Mouse (Mus musculus): ENCODE data around the gene Xrn1. TPM values are rescaled to one million over a fixed set of nuclear protein-coding genes. Genes with fewer than 3 reads are reported as not detected.
A peak's percentile ranks its signal among the peaks of the same experiment; 100 is the strongest.

Gene Xrn1
- total and polyA plus RNA-seq, 3 experiments: 8.1 to 11.9 (median 9.3) TPM

GRCm38 (mm10) chr9:96035371-96036086 is 81.0 kb downstream of the Xrn1 start:
- Histone ChIP-seq H3K4me2 (ENCODE audit: insufficient read depth, low read depth, poor library complexity, severe bottlenecking) (no peak overlapping the region), H3K27ac (ENCODE audit: insufficient read depth, low read depth) (no peak overlapping the region), H3K36me3 (replicated peaks in 1 of 2; ENCODE audit: control insufficient read depth in 1 of 2, insufficient read depth in 1 of 2, low read length in 1 of 2) (peaks cover 24 to 61% of the 10 kb centered on the region in 2 experiments), H3K9ac (ENCODE audit: insufficient read depth, low read depth) (no peak overlapping the region), H3K79me2 (replicated peaks; ENCODE audit: control insufficient read depth, extremely low read depth, insufficient read depth, poor library complexity, severe bottlenecking) (no peaks in the 10 kb centered on the region), H3K4me1 (ENCODE audit: control insufficient read depth in 1 of 2, insufficient read depth in 2 of 2) (peaks cover 2 to 12% of the 10 kb centered on the region in 2 experiments; a peak in 3 of 4 replicates), H3K27me3 (replicated peaks) (no peaks in the 10 kb centered on the region), H3K4me3 (replicated peaks in 1 of 3; ENCODE audit: low read depth in 2 of 3, low read length in 2 of 3, poor library complexity in 1 of 3) (no peak overlapping the region), H3K9me3 (replicated peaks; ENCODE audit: low read length) (no peaks in the 10 kb centered on the region)
- in situ Hi-C loops (cut with MboI; ENCODE audit: low pct_ligation_motif_present, low pct_unique_long_range_greater_than_20kb, low sequenced_read_pairs): no loop called here
- no peak for TF ChIP-seq ZNF384 (IDR thresholded peaks at IDR 0.05; ENCODE audit: low read depth, low read length)
- no peak for TF ChIP-seq NELFE (IDR thresholded peaks at IDR 0.05; ENCODE audit: low read depth, low read length)
- TF ChIP-seq KAT2A (IDR thresholded peaks at IDR 0.05; ENCODE audit: insufficient replicate concordance, low read length): no peak
- TF ChIP-seq USF2 (conservative IDR thresholded peaks at IDR 0.05; ENCODE audit: low read depth, low read length): no peak
- TF ChIP-seq RCOR1 (conservative IDR thresholded peaks at IDR 0.05; ENCODE audit: low read depth, low read length): no peak
- 0 out of 2 replicates have a peak, but pooled peaks have one; percentile 38 for TF ChIP-seq EP300 (IDR thresholded peaks at IDR 0.05; ENCODE audit: low read length)
- TF ChIP-seq E2F4 (IDR thresholded peaks at IDR 0.05; ENCODE audit: insufficient replicate concordance, low read depth, low read length): no peak
- DNase-seq (ENCODE audit: extremely low read depth): no peak
- dilution Hi-C loops (cut with MboI; ENCODE audit: extremely low pct_ligation_motif_present, extremely low pct_unique_long_range_greater_than_20kb, low sequenced_read_pairs): no loop called here

GRCm38 (mm10) chr9:96044214-96044613 is 89.7 kb downstream of the Xrn1 start:
- H3K9me3 ChIP-seq (replicated peaks; ENCODE audit: low read length): peaks cover 3% of the 10 kb centered on the region
- TF ChIP-seq USF2 (conservative IDR thresholded peaks at IDR 0.05; ENCODE audit: low read depth, low read length): no peak
- no peak for TF ChIP-seq NELFE (IDR thresholded peaks at IDR 0.05; ENCODE audit: low read depth, low read length)
- no peak for TF ChIP-seq USF1 (IDR thresholded peaks at IDR 0.05; ENCODE audit: low read depth, low read length)
- TF ChIP-seq ZKSCAN1 (IDR thresholded peaks at IDR 0.05; ENCODE audit: borderline replicate concordance, low read depth, low read length): no peak
- TF ChIP-seq SIN3A (IDR thresholded peaks at IDR 0.05; ENCODE audit: low read length): no peak
- no peak for TF ChIP-seq MEF2A (IDR thresholded peaks at IDR 0.05; ENCODE audit: borderline replicate concordance, low read depth, low read length)
- TF ChIP-seq EP300 (IDR thresholded peaks at IDR 0.05; ENCODE audit: low read length): no peak
- TF ChIP-seq JUND (conservative IDR thresholded peaks at IDR 0.05; ENCODE audit: low read depth, low read length): no peak
- TF ChIP-seq MYC (IDR thresholded peaks at IDR 0.05; ENCODE audit: low read depth, low read length): no peak
- no peak for TF ChIP-seq ZNF384 (IDR thresholded peaks at IDR 0.05; ENCODE audit: low read depth, low read length)
- H3K4me1 ChIP-seq (ENCODE audit: control insufficient read depth in 1 of 2, insufficient read depth in 2 of 2): no peaks in the 10 kb centered on the region
- no peak overlapping the region for H3K4me2 ChIP-seq (ENCODE audit: insufficient read depth, low read depth, poor library complexity, severe bottlenecking)
- dilution Hi-C loops (cut with MboI; ENCODE audit: extremely low pct_ligation_motif_present, extremely low pct_unique_long_range_greater_than_20kb, low sequenced_read_pairs) (no loop called here), in situ Hi-C loops (cut with MboI; ENCODE audit: low pct_ligation_motif_present, low pct_unique_long_range_greater_than_20kb, low sequenced_read_pairs) (no loop called here)
- H3K79me2 ChIP-seq (replicated peaks; ENCODE audit: control insufficient read depth, extremely low read depth, insufficient read depth, poor library complexity, severe bottlenecking): no peaks in the 10 kb centered on the region
- no peak overlapping the region for H3K4me3 ChIP-seq (replicated peaks in 1 of 3; ENCODE audit: low read depth in 2 of 3, low read length in 2 of 3, poor library complexity in 1 of 3)
- H3K9ac ChIP-seq (ENCODE audit: insufficient read depth, low read depth): no peak overlapping the region
- DNase-seq (ENCODE audit: extremely low read depth): no peak
- no peak overlapping the region for H3K27ac ChIP-seq (ENCODE audit: insufficient read depth, low read depth)
- H3K27me3 ChIP-seq (replicated peaks): no peaks in the 10 kb centered on the region
- peaks cover 50 to 68% of the 10 kb centered on the region in 2 experiments for H3K36me3 ChIP-seq (replicated peaks in 1 of 2; ENCODE audit: control insufficient read depth in 1 of 2, insufficient read depth in 1 of 2, low read length in 1 of 2)
